Mouse (Mus musculus) cerebellum, adult 9-11 months (tissue): ENCODE measurements around the gene Ccdc88b.
A peak's percentile ranks its signal among the peaks of the same experiment; 100 is the strongest.

ENCODE experiments used
- DNase-seq: peaks from one replicate; pipeline ENCODE4 v3.0.0; 2022

The Ccdc88b gene

GRCm38 (mm10) chr19:6857003-6857360 is 1.0 kb downstream of the Ccdc88b start:
- DNase-seq: no peak

GRCm38 (mm10) chr19:6856281-6857002 is 1.6 kb downstream of the Ccdc88b start:
- no peak for DNase-seq

- peak; percentile 71 for DNase-seq
Observed at GRCm38 (mm10) chr19:6855225-6856031, 2.6 kb downstream of the Ccdc88b start.

- no peak for DNase-seq
Observed at GRCm38 (mm10) chr19:6854658-6855057, 3.4 kb downstream of the Ccdc88b start.

- DNase-seq: no peak
Observed at GRCm38 (mm10) chr19:6853903-6854302, 4.1 kb downstream of the Ccdc88b start.

GRCm38 (mm10) chr19:6852393-6853305 is 5.4 kb downstream of the Ccdc88b start:
- DNase-seq: no peak

- no peak for DNase-seq
Observed at GRCm38 (mm10) chr19:6851497-6851896, 6.5 kb downstream of the Ccdc88b start.

GRCm38 (mm10) chr19:6849506-6850068 is 8.4 kb downstream of the Ccdc88b start:
- DNase-seq: peak; percentile 20

- DNase-seq: peak; percentile 66
Observed at GRCm38 (mm10) chr19:6847841-6848517, 10.0 kb downstream of the Ccdc88b start.

- no peak for DNase-seq
Observed at GRCm38 (mm10) chr19:6846050-6846449, 12.0 kb downstream of the Ccdc88b start.

GRCm38 (mm10) chr19:6842353-6842752 is 15.7 kb downstream of the Ccdc88b start:
- no peak for DNase-seq

- no peak for DNase-seq
Observed at GRCm38 (mm10) chr19:6841292-6841597, 16.8 kb downstream of the Ccdc88b start.

- DNase-seq: peak; percentile 73
Observed at GRCm38 (mm10) chr19:6840475-6841291, 17.3 kb downstream of the Ccdc88b start, which contains the start of gene Rps6ka4. Gene Rps6ka4, minus strand, starts transcription at chr19:6840636.

GRCm38 (mm10) chr19:6839615-6840474 is 18.2 kb downstream of the Ccdc88b start:
- DNase-seq: peak; percentile 55

- no peak for DNase-seq
Observed at GRCm38 (mm10) chr19:6832363-6832762, 25.6 kb downstream of the Ccdc88b start.

- no peak for DNase-seq
Observed at GRCm38 (mm10) chr19:6831331-6831730, 26.7 kb downstream of the Ccdc88b start.

GRCm38 (mm10) chr19:6830556-6831316 is 27.3 kb downstream of the Ccdc88b start:
- no peak for DNase-seq

GRCm38 (mm10) chr19:6829870-6830555 is 28.0 kb downstream of the Ccdc88b start:
- DNase-seq: no peak

- no peak for DNase-seq
Observed at GRCm38 (mm10) chr19:6829069-6829468, 28.9 kb downstream of the Ccdc88b start.
